Mouse (Mus musculus) liver, embryonic 14.5 days (tissue): ENCODE measurements at regions not wholly inside any gene's neighbourhood (a gene's known extent, or its start where the extent isn't known, plus 50 kb on each side); places are given as distances from the start of the nearest gene placed in this dataset.

Experiments used
- CTCF ChIP-seq: IDR thresholded peaks from 2 replicates; pipeline ENCODE4 v1.5.1; 2016; ENCODE audit warnings: antibody characterized with exemption, low read depth, control low read depth
- EP300 ChIP-seq: IDR thresholded peaks from 2 replicates; pipeline ENCODE4 v1.6.1; 2016; ENCODE audit warnings: antibody characterized with exemption, low read depth

GRCm38 (mm10) chr13:5757176-5757575, 104.1 kb upstream of the Klf6 start:
- TF ChIP-seq CTCF (no peak), EP300 (no peak)
